Mouse (Mus musculus): Measurements from ENCODE around the gene Fam69a. TPM values are rescaled to one million over a fixed set of nuclear protein-coding genes. Genes with fewer than 3 reads are reported as not detected.

The Fam69a gene
- polyA plus RNA-seq, 1 experiment from 2014 or later = 26.0 TPM

DNA sequence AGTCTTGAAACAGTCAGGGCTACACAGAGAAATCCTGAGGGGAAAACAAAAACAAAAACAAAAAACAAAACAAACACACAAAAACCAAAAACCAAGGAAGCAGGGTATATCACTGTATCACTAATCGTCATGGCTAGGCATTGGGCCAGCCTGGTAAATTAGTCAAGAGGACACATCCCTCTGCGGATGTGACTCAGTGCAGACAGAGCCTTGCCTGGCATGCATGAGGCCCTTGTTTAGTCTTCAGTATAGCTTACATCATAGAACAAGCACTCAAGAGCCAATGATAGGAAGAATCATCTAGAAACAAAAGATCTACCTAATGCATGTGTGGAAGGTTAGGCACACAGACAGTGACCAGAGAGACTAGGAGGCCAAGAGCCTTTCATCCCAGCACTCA is 9.1 kb upstream of the Fam69a start:
- Histone ChIP-seq H3K4me2 (ENCODE audit: low read depth) (no peak overlapping the region), H3K27ac (ENCODE audit: low read depth, low read length) (no peak overlapping the region), H3K9ac (ENCODE audit: low read length) (no peak overlapping the region), H3K4me1 (ENCODE audit: control insufficient read depth, insufficient read depth, low read length) (no peaks in the 10 kb centered on the region), H3K4me3 (ENCODE audit: low read depth, low read length) (no peak overlapping the region), H3K27me3 (ENCODE audit: control insufficient read depth, insufficient read depth, low read length) (no peaks in the 10 kb centered on the region), H3K9me3 (ENCODE audit: control insufficient read depth, low read length) (no peaks in the 10 kb centered on the region), H3K36me3 (ENCODE audit: control insufficient read depth, insufficient read depth, low read length) (no peaks in the 10 kb centered on the region)
- no peak for ATAC-seq (ENCODE audit: insufficient read depth, low FRiP score, low TSS enrichment)
- 96% methylated on average over 2 of the region's 2 CpGs for WGBS
- DNase-seq (ENCODE audit: low spot score) = no peak

DNA sequence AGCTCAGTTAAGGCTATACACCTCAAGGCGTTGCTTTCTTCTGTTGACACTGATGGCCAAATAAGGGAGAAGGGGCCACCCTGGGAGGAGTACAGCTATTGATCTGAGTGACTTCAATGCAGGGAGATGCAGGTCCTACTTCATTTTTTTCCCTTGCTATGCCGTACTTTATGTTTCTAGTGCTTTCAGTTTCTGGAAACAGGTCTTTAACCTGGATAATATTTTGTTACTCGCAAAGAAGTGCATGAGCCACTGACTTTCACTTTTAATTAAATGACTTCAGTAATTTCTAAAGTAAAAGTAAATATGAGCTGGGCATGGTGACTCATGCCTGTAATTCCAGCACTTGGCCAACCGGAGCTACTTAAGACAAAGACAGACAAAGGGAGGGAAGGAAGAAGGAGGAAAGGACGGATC is 958 bp upstream of the Fam69a start:
- H3K27ac ChIP-seq (ENCODE audit: low read depth, low read length) = no peak overlapping the region
- DNase-seq (ENCODE audit: low spot score) = no peak
- peak overlapping the region; percentile 76 for H3K4me2 ChIP-seq (ENCODE audit: low read depth)
- peaks cover 3% of the 10 kb centered on the region; the same call in 1 of the 2 replicates for H3K4me1 ChIP-seq (ENCODE audit: control insufficient read depth, insufficient read depth, low read length)
- whole genome bisulfite sequencing = 31% methylated on average over 5 of the region's 5 CpGs
- no peaks in the 10 kb centered on the region for H3K9me3 ChIP-seq (ENCODE audit: control insufficient read depth, low read length)
- ATAC-seq (ENCODE audit: insufficient read depth, low FRiP score, low TSS enrichment) = peak; percentile 4; the same call in 1 of the 2 replicates
- H3K4me3 ChIP-seq (ENCODE audit: low read depth, low read length) = peak overlapping the region; percentile 86
- H3K36me3 ChIP-seq (ENCODE audit: control insufficient read depth, insufficient read depth, low read length) = no peaks in the 10 kb centered on the region
- H3K27me3 ChIP-seq (ENCODE audit: control insufficient read depth, insufficient read depth, low read length) = no peaks in the 10 kb centered on the region
- peak overlapping the region; percentile 84 for H3K9ac ChIP-seq (ENCODE audit: low read length)

DNA sequence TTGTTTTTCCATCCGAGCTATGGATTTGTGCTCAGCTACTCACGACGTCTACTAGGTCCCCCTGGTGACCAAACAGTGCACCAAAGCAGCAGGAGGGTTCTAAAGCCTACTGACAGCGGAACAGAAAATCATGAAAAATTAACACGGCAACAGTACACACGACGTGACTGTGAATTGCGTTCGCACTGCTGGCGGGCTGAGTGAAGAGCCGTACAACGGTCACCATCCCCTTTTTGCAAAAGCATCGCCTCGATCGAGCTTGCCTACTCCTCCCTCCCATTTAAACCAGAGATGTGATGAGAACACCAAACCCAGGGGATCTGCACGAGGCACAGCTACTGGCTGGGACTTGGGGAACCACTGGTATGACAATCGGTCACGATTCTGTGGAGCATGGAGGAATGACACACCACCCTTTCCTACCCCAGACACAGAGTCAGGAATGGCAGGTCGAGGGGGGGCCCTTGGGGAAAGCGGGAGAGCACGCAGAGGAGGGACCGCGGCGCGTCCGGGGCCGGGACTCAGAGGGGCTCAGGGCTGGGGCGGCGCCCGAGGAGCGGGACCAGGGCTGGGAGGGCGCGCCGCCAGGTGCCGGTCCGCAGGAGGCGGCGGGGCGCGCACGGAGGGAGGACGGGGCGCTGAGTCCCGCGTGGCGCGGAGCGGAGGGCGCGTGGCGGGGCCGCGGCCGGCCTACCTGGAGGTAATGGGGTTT is 474 bp downstream of the Fam69a start:
- Histone ChIP-seq H3K4me1 (ENCODE audit: control insufficient read depth, insufficient read depth, low read length) (peaks cover 3% of the 10 kb centered on the region; the same call in 1 of the 2 replicates), H3K36me3 (ENCODE audit: control insufficient read depth, insufficient read depth, low read length) (no peaks in the 10 kb centered on the region), H3K27ac (ENCODE audit: low read depth, low read length) (peak overlapping the region; percentile 89), H3K4me2 (ENCODE audit: low read depth) (peak overlapping the region; percentile 76), H3K9me3 (ENCODE audit: control insufficient read depth, low read length) (no peaks in the 10 kb centered on the region), H3K27me3 (ENCODE audit: control insufficient read depth, insufficient read depth, low read length) (no peaks in the 10 kb centered on the region), H3K4me3 (ENCODE audit: low read depth, low read length) (peak overlapping the region; percentile 86), H3K9ac (ENCODE audit: low read length) (peak overlapping the region; percentile 84)
- ATAC-seq (ENCODE audit: insufficient read depth, low FRiP score, low TSS enrichment) (peak; percentile 80), DNase-seq (ENCODE audit: low spot score) (peak; percentile 75)
- under 1% methylated on average over 37 of the region's 54 CpGs for WGBS

GRCm38 (mm10) chr5:107983946-107984345 is 2.9 kb downstream of the Fam69a start:
- ATAC-seq (ENCODE audit: insufficient read depth, low FRiP score, low TSS enrichment) (no peak), DNase-seq (ENCODE audit: low spot score) (no peak)
- Histone ChIP-seq H3K27ac (ENCODE audit: low read depth, low read length) (no peak overlapping the region), H3K4me1 (ENCODE audit: control insufficient read depth, insufficient read depth, low read length) (peaks cover 3% of the 10 kb centered on the region; the same call in 1 of the 2 replicates), H3K4me2 (ENCODE audit: low read depth) (no peak overlapping the region), H3K9ac (ENCODE audit: low read length) (no peak overlapping the region), H3K4me3 (ENCODE audit: low read depth, low read length) (no peak overlapping the region), H3K27me3 (ENCODE audit: control insufficient read depth, insufficient read depth, low read length) (no peaks in the 10 kb centered on the region), H3K36me3 (ENCODE audit: control insufficient read depth, insufficient read depth, low read length) (no peaks in the 10 kb centered on the region), H3K9me3 (ENCODE audit: control insufficient read depth, low read length) (no peaks in the 10 kb centered on the region)
- WGBS = 90% methylated on average over 5 of the region's 5 CpGs

- Histone ChIP-seq H3K27ac (ENCODE audit: low read depth, low read length) (no peak overlapping the region), H3K27me3 (ENCODE audit: control insufficient read depth, insufficient read depth, low read length) (no peaks in the 10 kb centered on the region), H3K9ac (ENCODE audit: low read length) (no peak overlapping the region), H3K4me2 (ENCODE audit: low read depth) (no peak overlapping the region), H3K4me3 (ENCODE audit: low read depth, low read length) (no peak overlapping the region), H3K4me1 (ENCODE audit: control insufficient read depth, insufficient read depth, low read length) (peaks cover 3% of the 10 kb centered on the region; the same call in 1 of the 2 replicates), H3K36me3 (ENCODE audit: control insufficient read depth, insufficient read depth, low read length) (no peaks in the 10 kb centered on the region), H3K9me3 (ENCODE audit: control insufficient read depth, low read length) (no peaks in the 10 kb centered on the region)
- WGBS = 84% methylated on average over 3 of the region's 3 CpGs
- DNase-seq (ENCODE audit: low spot score) (no peak), ATAC-seq (ENCODE audit: insufficient read depth, low FRiP score, low TSS enrichment) (no peak)
Measured at GRCm38 (mm10) chr5:107982016-107982415, 4.9 kb downstream of the Fam69a start.

DNA sequence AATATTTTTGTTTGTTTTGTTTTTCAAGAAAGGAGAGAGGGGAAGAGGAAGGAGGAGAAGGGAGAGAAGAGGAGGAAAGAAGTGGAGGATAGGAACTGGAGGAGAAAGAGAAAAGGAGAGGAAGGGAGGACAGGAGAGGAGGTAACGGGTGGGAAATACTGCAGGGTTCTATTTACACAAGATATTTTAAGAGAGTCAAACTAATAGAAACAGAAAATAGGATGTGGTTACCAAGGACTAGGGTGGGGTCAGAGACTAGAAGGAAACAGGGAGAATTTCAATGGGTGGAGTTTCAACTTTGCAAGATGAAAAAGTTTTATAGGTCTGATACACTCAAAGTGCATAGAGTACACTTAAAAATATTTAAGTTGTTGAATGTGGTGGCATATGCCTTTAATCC is 7.0 kb downstream of the Fam69a start:
- WGBS = 87% methylated on average over 1 of the region's 1 CpGs

DNA sequence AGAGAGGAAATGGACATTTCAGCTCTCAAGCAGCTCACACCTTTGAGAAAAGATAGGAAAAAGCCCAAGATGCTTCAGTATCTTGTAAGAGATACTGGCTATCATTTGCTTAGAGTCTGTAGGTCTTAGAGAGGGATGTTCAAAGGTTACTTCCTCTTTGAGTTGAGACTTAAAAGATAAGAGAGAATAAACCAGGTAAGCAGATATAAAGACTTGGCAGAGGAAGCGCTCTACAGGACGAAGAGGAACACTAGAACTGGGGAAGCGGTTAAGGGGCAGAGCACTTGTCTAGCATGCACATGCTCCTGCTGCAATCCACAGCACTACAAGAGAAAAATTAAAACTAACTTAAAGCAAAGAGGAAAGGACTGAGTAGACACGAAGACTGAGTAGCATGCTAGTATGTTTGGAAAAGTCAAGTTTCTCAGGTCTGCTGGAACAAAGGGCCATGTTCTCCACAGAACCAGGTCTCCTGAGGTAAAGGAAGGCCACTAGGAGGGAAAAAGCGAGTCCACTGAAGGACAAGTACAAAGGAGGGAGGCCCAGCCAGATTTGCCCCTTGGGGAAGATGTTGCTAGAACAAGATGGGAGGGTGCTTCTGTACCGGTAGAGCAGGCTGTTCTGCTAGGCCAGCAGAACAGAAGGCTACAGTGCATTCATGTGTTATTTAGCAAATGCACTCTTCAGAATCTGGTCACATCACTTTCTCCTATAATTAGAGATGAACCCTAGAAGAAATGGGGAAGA is 8.4 kb downstream of the Fam69a start:
- H3K4me1 ChIP-seq (ENCODE audit: control insufficient read depth, insufficient read depth, low read length) = no peaks in the 10 kb centered on the region
- H3K9ac ChIP-seq (ENCODE audit: low read length) = no peak overlapping the region
- H3K27ac ChIP-seq (ENCODE audit: low read depth, low read length) = no peak overlapping the region
- WGBS = 88% methylated on average over 6 of the region's 6 CpGs
- H3K9me3 ChIP-seq (ENCODE audit: control insufficient read depth, low read length) = no peaks in the 10 kb centered on the region
- no peaks in the 10 kb centered on the region for H3K36me3 ChIP-seq (ENCODE audit: control insufficient read depth, insufficient read depth, low read length)
- no peak overlapping the region for H3K4me3 ChIP-seq (ENCODE audit: low read depth, low read length)
- no peak overlapping the region for H3K4me2 ChIP-seq (ENCODE audit: low read depth)
- no peaks in the 10 kb centered on the region for H3K27me3 ChIP-seq (ENCODE audit: control insufficient read depth, insufficient read depth, low read length)
- DNase-seq (ENCODE audit: low spot score) = no peak
- ATAC-seq (ENCODE audit: insufficient read depth, low FRiP score, low TSS enrichment) = no peak

More for the DNA sequence above, 7.0 kb downstream of the Fam69a start:
- H3K9ac ChIP-seq (ENCODE audit: low read length) = no peak overlapping the region
- no peak overlapping the region for H3K27ac ChIP-seq (ENCODE audit: low read depth, low read length)
- H3K4me3 ChIP-seq (ENCODE audit: low read depth, low read length) = no peak overlapping the region
- DNase-seq (ENCODE audit: low spot score) (no peak), ATAC-seq (ENCODE audit: insufficient read depth, low FRiP score, low TSS enrichment) (no peak)
- H3K4me1 ChIP-seq (ENCODE audit: control insufficient read depth, insufficient read depth, low read length) = no peaks in the 10 kb centered on the region
- H3K9me3 ChIP-seq (ENCODE audit: control insufficient read depth, low read length) = no peaks in the 10 kb centered on the region
- H3K36me3 ChIP-seq (ENCODE audit: control insufficient read depth, insufficient read depth, low read length) = no peaks in the 10 kb centered on the region
- no peak overlapping the region for H3K4me2 ChIP-seq (ENCODE audit: low read depth)
- H3K27me3 ChIP-seq (ENCODE audit: control insufficient read depth, insufficient read depth, low read length) = no peaks in the 10 kb centered on the region

GRCm38 (mm10) chr5:107977640-107978288 is 9.1 kb downstream of the Fam69a start:
- H3K4me3 ChIP-seq (ENCODE audit: low read depth, low read length) = no peak overlapping the region
- WGBS = 96% methylated on average over 3 of the region's 3 CpGs
- H3K9ac ChIP-seq (ENCODE audit: low read length) = no peak overlapping the region
- H3K9me3 ChIP-seq (ENCODE audit: control insufficient read depth, low read length) = no peaks in the 10 kb centered on the region
- no peak overlapping the region for H3K4me2 ChIP-seq (ENCODE audit: low read depth)
- ATAC-seq (ENCODE audit: insufficient read depth, low FRiP score, low TSS enrichment) (no peak), DNase-seq (ENCODE audit: low spot score) (no peak)
- no peaks in the 10 kb centered on the region for H3K36me3 ChIP-seq (ENCODE audit: control insufficient read depth, insufficient read depth, low read length)
- H3K27ac ChIP-seq (ENCODE audit: low read depth, low read length) = no peak overlapping the region
- H3K4me1 ChIP-seq (ENCODE audit: control insufficient read depth, insufficient read depth, low read length) = no peaks in the 10 kb centered on the region
- H3K27me3 ChIP-seq (ENCODE audit: control insufficient read depth, insufficient read depth, low read length) = no peaks in the 10 kb centered on the region

Measured in neural tube, embryonic 11.5 days (tissue).